Mouse (Mus musculus) cortical plate, adult 2 months (tissue): ENCODE data around the gene Cpeb2.

Source experiments
- CTCF ChIP-seq: fragments of 200-500 bp; IDR thresholded peaks from 2 replicates; pipeline ENCODE4 v1.5.1; 2011; ENCODE audit warnings: mild to moderate bottlenecking, control low read depth, low read length; ENCODE audit not compliant: insufficient read depth; ENCODE audit errors: extremely low read depth
- POLR2A ChIP-seq: fragments of 200-500 bp; IDR thresholded peaks from 2 replicates; pipeline ENCODE4 v1.6.1; 2011; ENCODE audit warnings: mild to moderate bottlenecking, low read length, control low read depth; ENCODE audit not compliant: insufficient read depth; ENCODE audit errors: extremely low read depth

GRCm38 (mm10) chr5:43289752-43290446, 56.9 kb downstream of the Cpeb2 start:
- no peak for TF ChIP-seq CTCF
- no peak for TF ChIP-seq POLR2A
